Mouse (Mus musculus): Measurements from ENCODE around the gene Vmn1r193. TPM values are rescaled to one million over a fixed set of nuclear protein-coding genes. Genes with fewer than 3 reads are reported as not detected.
"Not testable (repeated sequence)": the region's sequence is repeated elsewhere in the genome, so short reads cannot be mapped to it uniquely, and the experiment has no call there.

The Vmn1r193 gene
- not detected in 2 replicates for polyA plus RNA-seq (2012; ENCODE audit: insufficient read depth, insufficient read length, missing spikeins)

DNA sequence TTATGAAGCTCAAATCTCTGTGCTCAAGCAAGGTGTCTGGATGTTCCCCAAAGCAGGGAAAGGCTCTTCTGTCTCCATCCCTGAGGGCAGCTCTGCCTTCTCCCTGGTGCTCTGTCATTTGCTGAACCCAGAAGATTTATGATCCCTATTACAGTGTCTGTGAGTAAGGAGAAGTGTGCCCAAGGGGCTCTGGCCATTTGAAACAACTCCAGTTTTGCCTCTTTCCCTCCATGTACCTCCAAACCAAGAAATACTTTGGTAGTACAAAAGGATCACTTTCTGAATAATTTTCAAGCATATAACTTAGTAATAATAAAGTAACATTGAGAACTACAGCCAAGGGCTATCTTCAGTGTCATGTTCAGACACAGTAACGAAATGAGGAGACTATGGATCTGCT is at the start of gene Vmn1r193:
Vmn1r193 (minus strand) TSS at position 101 of the 400 bp plus-strand sequence.
- not testable (repeated sequence) for H3K4me1 ChIP-seq (ENCODE audit: control insufficient read depth, insufficient read depth, low read length); H3K4me3 ChIP-seq (ENCODE audit: insufficient read depth, low read length); H3K27ac ChIP-seq (ENCODE audit: insufficient read depth, low read depth, low read length)

DNA sequence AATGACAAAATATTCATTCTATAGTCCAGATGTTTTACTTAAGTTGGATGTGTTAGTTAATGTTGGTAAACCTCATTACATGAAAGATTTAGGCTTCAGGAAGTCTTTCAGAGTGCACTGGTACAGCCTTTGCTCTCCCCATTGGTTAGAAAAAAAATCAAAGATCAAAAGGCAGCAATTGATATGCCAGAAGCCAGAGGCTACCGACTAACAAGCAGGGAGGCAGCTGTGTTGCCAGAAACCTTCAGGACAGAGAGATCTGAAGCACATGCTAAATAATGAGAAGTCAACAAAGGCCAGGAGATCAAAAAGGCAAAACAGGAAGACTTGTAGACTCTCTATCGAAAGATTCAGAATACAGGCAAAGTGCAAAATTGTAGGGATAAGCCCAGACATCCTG is 48.8 kb upstream of the Vmn1r193 start:
- Histone ChIP-seq H3K27ac (ENCODE audit: insufficient read depth, low read depth, low read length) (no peak overlapping the region), H3K4me3 (ENCODE audit: insufficient read depth, low read length) (no peak overlapping the region), H3K4me1 (ENCODE audit: control insufficient read depth, insufficient read depth, low read length) (no peaks in the 10 kb centered on the region)
- TF ChIP-seq POLR2A (IDR thresholded peaks at IDR 0.05; ENCODE audit: borderline replicate concordance, low read depth, low read length) (no peak), CTCF (IDR thresholded peaks at IDR 0.05; ENCODE audit: low read depth, low read length) (no peak)

DNA sequence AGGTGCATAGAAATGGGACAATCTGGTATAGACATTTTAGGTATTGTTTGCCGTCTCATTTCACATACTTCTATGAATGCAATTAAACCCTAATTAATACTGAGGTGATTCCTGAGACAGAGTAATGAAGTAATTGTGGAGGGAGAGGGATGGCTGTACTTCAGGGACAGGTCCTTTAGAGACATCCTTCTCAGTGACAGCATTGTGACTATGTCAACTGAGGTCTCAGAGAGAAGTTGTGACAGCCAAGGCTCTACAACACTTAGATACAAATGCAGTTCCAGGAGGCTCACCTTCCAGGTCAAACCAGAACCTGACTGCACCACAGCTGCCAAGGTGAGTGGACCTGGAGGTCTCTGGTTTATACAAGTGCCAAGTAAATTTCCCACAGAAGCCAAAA is 47.3 kb upstream of the Vmn1r193 start, which contains the start of gene Vmn1r195:
Vmn1r195 (plus strand) TSS at position 301 of the 400 bp plus-strand sequence.
- not testable (repeated sequence) for H3K4me3 ChIP-seq (ENCODE audit: insufficient read depth, low read length); H3K27ac ChIP-seq (ENCODE audit: insufficient read depth, low read depth, low read length); H3K4me1 ChIP-seq (ENCODE audit: control insufficient read depth, insufficient read depth, low read length)

DNA sequence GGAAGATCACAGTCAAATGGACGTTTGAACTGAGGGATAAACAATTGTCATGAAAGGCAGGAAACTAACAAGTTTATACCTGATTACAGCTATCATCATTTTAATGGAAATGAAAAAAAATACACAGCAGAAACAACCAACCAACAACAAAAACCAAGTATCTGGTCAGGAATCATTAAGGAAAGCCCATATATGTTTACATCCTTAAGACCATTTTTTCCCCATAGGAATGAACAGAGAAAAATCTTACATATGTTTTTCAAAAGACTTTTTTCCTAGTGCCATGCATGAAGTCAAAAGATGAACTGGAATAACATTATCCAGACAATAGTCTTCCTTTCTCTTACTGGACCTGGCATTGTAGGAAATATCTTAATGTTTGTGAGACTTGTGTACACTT is 21.0 kb upstream of the Vmn1r193 start, which contains the start of gene Vmn1r194:
Vmn1r194 (plus strand) TSS at position 301 of the 400 bp plus-strand sequence.
- Histone ChIP-seq H3K4me1 (ENCODE audit: control insufficient read depth, insufficient read depth, low read length) (no peaks in the 10 kb centered on the region), H3K4me3 (ENCODE audit: insufficient read depth, low read length) (no peak within 1 kb of the TSS), H3K27ac (ENCODE audit: insufficient read depth, low read depth, low read length) (no peak within 1 kb of the TSS)
- TF ChIP-seq POLR2A (IDR thresholded peaks at IDR 0.05; ENCODE audit: borderline replicate concordance, low read depth, low read length) (no peak), CTCF (IDR thresholded peaks at IDR 0.05; ENCODE audit: low read depth, low read length) (no peak)

DNA sequence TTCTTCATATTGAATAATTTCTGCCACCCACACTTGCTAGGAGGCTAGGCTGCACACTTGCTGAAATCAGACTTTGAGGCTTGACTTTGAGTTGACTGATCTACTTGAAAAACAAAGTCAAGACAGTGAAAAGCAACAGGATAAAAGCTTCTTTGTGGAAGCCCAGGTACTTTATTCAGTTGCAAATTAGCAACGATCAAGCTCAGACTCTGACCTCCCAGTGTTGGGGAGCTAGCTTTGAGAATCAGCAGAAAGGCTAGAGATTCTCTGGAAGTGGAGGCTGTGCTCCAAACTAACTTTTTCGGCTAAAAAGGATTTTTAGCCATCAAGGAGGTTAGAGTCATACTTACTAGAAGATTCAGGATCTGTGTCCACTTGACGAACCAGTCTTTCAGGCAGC is 30.2 kb downstream of the Vmn1r193 start:
- not testable (repeated sequence) for H3K4me3 ChIP-seq (ENCODE audit: insufficient read depth, low read length); H3K4me1 ChIP-seq (ENCODE audit: control insufficient read depth, insufficient read depth, low read length); H3K27ac ChIP-seq (ENCODE audit: insufficient read depth, low read depth, low read length)

DNA sequence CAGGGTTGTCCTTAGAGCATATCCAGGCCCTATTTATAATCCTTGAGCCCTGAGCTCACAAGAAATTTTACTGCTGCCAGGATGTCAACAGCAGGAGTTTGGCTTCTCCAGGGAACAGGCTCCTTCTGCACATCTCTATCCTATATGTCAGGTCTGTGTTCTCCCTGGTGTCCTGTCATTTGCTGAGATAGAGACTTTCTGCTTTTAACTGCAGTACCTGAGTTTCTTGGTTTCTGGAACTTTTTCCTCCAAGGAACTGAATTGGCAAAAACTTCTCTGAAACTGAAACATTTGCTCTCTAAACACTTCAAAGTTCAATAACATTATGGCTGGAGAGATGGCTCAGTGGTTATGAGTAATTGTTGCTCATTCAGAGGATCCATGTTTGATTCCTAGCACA is 31.9 kb downstream of the Vmn1r193 start, which contains the start of gene Vmn1r192:
Vmn1r192 (minus strand) TSS at position 101 of the 400 bp plus-strand sequence.
- TF ChIP-seq POLR2A (IDR thresholded peaks at IDR 0.05; ENCODE audit: borderline replicate concordance, low read depth, low read length) (no peak), CTCF (IDR thresholded peaks at IDR 0.05; ENCODE audit: low read depth, low read length) (no peak)
- no peak within 1 kb of the TSS for H3K27ac ChIP-seq (ENCODE audit: insufficient read depth, low read depth, low read length)
- no peak within 1 kb of the TSS for H3K4me3 ChIP-seq (ENCODE audit: insufficient read depth, low read length)
- no peaks in the 10 kb centered on the region for H3K4me1 ChIP-seq (ENCODE audit: control insufficient read depth, insufficient read depth, low read length)

DNA sequence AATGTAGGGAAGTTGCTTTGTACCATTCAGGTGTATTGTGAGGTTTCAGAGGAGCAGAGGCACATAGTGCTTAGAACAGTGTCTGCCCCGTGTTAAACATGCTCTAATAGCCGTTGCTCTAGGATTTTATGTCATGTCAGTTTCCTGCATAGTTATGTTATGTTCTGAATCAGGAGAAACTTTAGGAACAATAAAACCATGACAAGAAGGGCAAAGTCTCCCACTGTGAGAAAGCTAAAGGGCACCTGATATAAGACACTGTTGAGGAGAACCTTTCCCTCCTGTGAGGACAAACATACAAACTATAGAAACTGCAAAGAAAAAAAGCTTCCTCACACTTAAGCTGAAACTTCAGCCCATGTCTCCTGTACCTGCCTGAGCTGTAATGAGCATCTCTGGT is 32.6 kb downstream of the Vmn1r193 start:
- no peak for TF ChIP-seq CTCF (IDR thresholded peaks at IDR 0.05; ENCODE audit: low read depth, low read length)
- no peak overlapping the region for H3K4me3 ChIP-seq (ENCODE audit: insufficient read depth, low read length)
- no peaks in the 10 kb centered on the region for H3K4me1 ChIP-seq (ENCODE audit: control insufficient read depth, insufficient read depth, low read length)
- H3K27ac ChIP-seq (ENCODE audit: insufficient read depth, low read depth, low read length), result no peak overlapping the region

DNA sequence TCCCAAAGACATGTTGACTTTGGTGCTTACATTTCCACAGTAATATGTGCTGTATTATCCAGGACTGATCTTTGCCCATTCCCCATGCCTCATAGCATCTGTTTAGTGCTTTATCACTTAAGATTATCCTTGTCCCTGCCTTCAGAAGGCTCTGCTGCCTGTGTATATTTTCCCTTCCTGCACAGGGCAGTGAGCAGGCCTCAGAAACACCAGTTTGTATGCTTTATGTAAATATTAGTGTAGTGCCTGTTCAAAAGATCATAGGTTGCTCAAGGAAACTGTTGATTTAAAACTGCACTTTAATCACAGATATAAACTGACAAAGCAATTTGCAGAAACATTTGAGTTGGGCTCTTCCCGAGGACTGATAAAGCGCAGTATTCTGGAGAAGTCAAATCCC is 33.6 kb downstream of the Vmn1r193 start:
- Histone ChIP-seq H3K27ac (ENCODE audit: insufficient read depth, low read depth, low read length) (no peak overlapping the region), H3K4me3 (ENCODE audit: insufficient read depth, low read length) (no peak overlapping the region), H3K4me1 (ENCODE audit: control insufficient read depth, insufficient read depth, low read length) (no peaks in the 10 kb centered on the region)
- TF ChIP-seq POLR2A (IDR thresholded peaks at IDR 0.05; ENCODE audit: borderline replicate concordance, low read depth, low read length), result no peak
- no peak for TF ChIP-seq CTCF (IDR thresholded peaks at IDR 0.05; ENCODE audit: low read depth, low read length)

DNA sequence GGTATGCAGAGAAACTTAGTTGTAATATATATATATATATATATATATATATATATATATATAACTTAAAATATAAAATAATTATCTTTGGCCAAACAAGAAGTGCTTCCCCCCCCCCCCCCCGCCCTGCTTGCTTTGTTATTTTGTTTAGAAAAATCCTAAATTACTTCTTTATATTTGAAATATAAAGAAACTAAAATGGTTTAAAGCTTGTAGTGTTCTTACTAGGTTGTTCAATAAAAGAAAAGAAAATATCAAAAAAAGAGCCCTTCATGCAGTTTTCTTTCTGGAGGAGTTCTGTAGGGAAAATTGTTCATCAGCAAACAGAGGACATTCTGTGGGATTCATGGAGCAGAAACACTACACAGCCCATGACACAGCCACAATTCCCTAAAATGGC is 39.1 kb downstream of the Vmn1r193 start, which contains the start of gene Vmn1r191:
Vmn1r191 (minus strand) TSS at position 101 of the 400 bp plus-strand sequence.
- TF ChIP-seq POLR2A (IDR thresholded peaks at IDR 0.05; ENCODE audit: borderline replicate concordance, low read depth, low read length) (no peak), CTCF (IDR thresholded peaks at IDR 0.05; ENCODE audit: low read depth, low read length) (no peak)
- H3K27ac ChIP-seq (ENCODE audit: insufficient read depth, low read depth, low read length), result no peak within 1 kb of the TSS
- no peak within 1 kb of the TSS for H3K4me3 ChIP-seq (ENCODE audit: insufficient read depth, low read length)
- no peaks in the 10 kb centered on the region for H3K4me1 ChIP-seq (ENCODE audit: control insufficient read depth, insufficient read depth, low read length)

DNA sequence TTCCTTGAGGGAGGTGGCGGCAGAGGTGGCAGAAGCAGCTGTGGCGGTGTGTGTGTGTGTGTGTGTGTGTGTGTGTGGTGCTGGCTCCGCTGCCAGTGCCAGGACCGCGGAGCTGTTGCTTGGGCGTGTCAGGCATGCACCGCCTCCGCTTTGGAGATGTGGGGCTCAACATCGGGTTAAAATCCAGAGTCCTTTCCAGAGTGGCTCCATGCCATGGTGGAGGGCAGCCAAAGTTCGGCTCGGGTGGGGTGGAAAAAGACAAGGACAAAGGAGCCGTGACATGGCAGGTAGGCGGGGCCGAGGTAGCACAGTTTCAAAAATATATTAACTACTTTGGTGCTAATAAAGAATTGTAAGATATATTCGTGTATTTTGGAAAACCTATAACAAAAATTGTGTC is 54.5 kb downstream of the Vmn1r193 start:
- no peak overlapping the region for H3K27ac ChIP-seq (ENCODE audit: insufficient read depth, low read depth, low read length)
- H3K4me1 ChIP-seq (ENCODE audit: control insufficient read depth, insufficient read depth, low read length), result no peaks in the 10 kb centered on the region
- TF ChIP-seq CTCF (IDR thresholded peaks at IDR 0.05; ENCODE audit: low read depth, low read length), result no peak
- TF ChIP-seq POLR2A (IDR thresholded peaks at IDR 0.05; ENCODE audit: borderline replicate concordance, low read depth, low read length), result no peak
- H3K4me3 ChIP-seq (ENCODE audit: insufficient read depth, low read length), result no peak overlapping the region

Other genes with a start within 250 kb of the Vmn1r193 start
- gene Pom121l2, start 242.0 kb downstream of the Vmn1r193 start, polyA plus RNA-seq (2012; ENCODE audit: insufficient read depth, insufficient read length, missing spikeins), result not detected in 2 replicates
- 3.0 and 3.4 TPM in 2 replicates for gene Prss16, start 213.4 kb downstream of the Vmn1r193 start, polyA plus RNA-seq (2012; ENCODE audit: insufficient read depth, insufficient read length, missing spikeins)
- gene Hist1h2ah, start 187.6 kb downstream of the Vmn1r193 start, polyA plus RNA-seq (2012; ENCODE audit: insufficient read depth, insufficient read length, missing spikeins), result not detected in 2 replicates
- 2.9 and 5.5 TPM in 2 replicates for gene Hist1h2bk, start 187.3 kb downstream of the Vmn1r193 start, polyA plus RNA-seq (2012; ENCODE audit: insufficient read depth, insufficient read length, missing spikeins)
- gene Hist1h4i, start 181.8 kb downstream of the Vmn1r193 start, polyA plus RNA-seq (2012; ENCODE audit: insufficient read depth, insufficient read length, missing spikeins), result 7.5 and 8.2 TPM in 2 replicates
- gene Hist1h2ag, start 180.2 kb downstream of the Vmn1r193 start, polyA plus RNA-seq (2012; ENCODE audit: insufficient read depth, insufficient read length, missing spikeins), result 5.0 and 7.4 TPM in 2 replicates
- 1.4 and 4.4 TPM in 2 replicates for gene Hist1h2bj, start 179.9 kb downstream of the Vmn1r193 start, polyA plus RNA-seq (2012; ENCODE audit: insufficient read depth, insufficient read length, missing spikeins)
- not detected in 2 replicates for gene Vmn1r188, start 138.7 kb downstream of the Vmn1r193 start, polyA plus RNA-seq (2012; ENCODE audit: insufficient read depth, insufficient read length, missing spikeins)
- not detected in 2 replicates for gene Vmn1r189, start 117.3 kb downstream of the Vmn1r193 start, polyA plus RNA-seq (2012; ENCODE audit: insufficient read depth, insufficient read length, missing spikeins)
- not detected in 2 replicates for gene Vmn1r191, start 39.2 kb downstream of the Vmn1r193 start, polyA plus RNA-seq (2012; ENCODE audit: insufficient read depth, insufficient read length, missing spikeins)
- not detected in 2 replicates for gene Vmn1r192, start 32.0 kb downstream of the Vmn1r193 start, polyA plus RNA-seq (2012; ENCODE audit: insufficient read depth, insufficient read length, missing spikeins)
- not detected in 2 replicates for gene Vmn1r194, start 21.1 kb upstream of the Vmn1r193 start, polyA plus RNA-seq (2012; ENCODE audit: insufficient read depth, insufficient read length, missing spikeins)
- gene Vmn1r195, start 47.4 kb upstream of the Vmn1r193 start, polyA plus RNA-seq (2012; ENCODE audit: insufficient read depth, insufficient read length, missing spikeins), result not detected in 2 replicates
- not detected in 2 replicates for gene Vmn1r196, start 66.8 kb upstream of the Vmn1r193 start, polyA plus RNA-seq (2012; ENCODE audit: insufficient read depth, insufficient read length, missing spikeins)
- not detected in 2 replicates for gene Vmn1r197, start 101.4 kb upstream of the Vmn1r193 start, polyA plus RNA-seq (2012; ENCODE audit: insufficient read depth, insufficient read length, missing spikeins)
- not detected in 2 replicates for gene Vmn1r198, start 127.2 kb upstream of the Vmn1r193 start, polyA plus RNA-seq (2012; ENCODE audit: insufficient read depth, insufficient read length, missing spikeins)
- gene Vmn1r199, start 156.7 kb upstream of the Vmn1r193 start, polyA plus RNA-seq (2012; ENCODE audit: insufficient read depth, insufficient read length, missing spikeins), result not detected in 2 replicates
- gene Vmn1r200, start 167.2 kb upstream of the Vmn1r193 start, polyA plus RNA-seq (2012; ENCODE audit: insufficient read depth, insufficient read length, missing spikeins), result not detected in 2 replicates
- not detected in 2 replicates for gene Vmn1r201, start 248.8 kb upstream of the Vmn1r193 start, polyA plus RNA-seq (2012; ENCODE audit: insufficient read depth, insufficient read length, missing spikeins)